Mouse (Mus musculus) heart, postnatal 25 days (tissue): ENCODE data around the gene Ube2n. TPM values are rescaled to one million over a fixed set of nuclear protein-coding genes. Genes with fewer than 3 reads are reported as not detected.

Source experiments
- DNase-seq: peaks from one replicate; pipeline ENCODE4 v3.0.0; 2022; ENCODE audit warnings: low spot score
- intact Hi-C: fragments of 180-260 bp; cut with DNase I; formaldehyde crosslinking; loops from one replicate; pipeline ENCODE4 v1.15.1; 2025
- total RNA-seq, 2 experiments: library from RNA; stranded (reverse); gene quantifications; 2 replicates each; pipeline ENCODE4 v1.2.3; 2021

Ube2n gene
- 100 to 1,000 TPM in 1 of 2 experiments, 10 to 100 TPM in 1; 90.3 to 106 TPM for total RNA-seq

- intact Hi-C loops = loop anchor here (1.0 kb wide), 1 partner anchor 12 kb away; no protein-coding TSS in a partner anchor
These were observed at the start of gene Ube2n for GRCm38 (mm10) chr10:95514656-95515292. TSS of gene Ube2n (plus strand) at chr10:95515145.

GRCm38 (mm10) chr10:95465485-95465896, 49.5 kb upstream of the Ube2n start:
- intact Hi-C loops = no loop called here
- DNase-seq = no peak

More at GRCm38 (mm10) chr10:95514656-95515292, at the start of gene Ube2n:
- DNase-seq = peak; percentile 98

GRCm38 (mm10) chr10:95468894-95469293, 46.1 kb upstream of the Ube2n start:
- DNase-seq = no peak
- intact Hi-C loops = no loop called here

- intact Hi-C loops = no loop called here
These were observed 43.8 kb upstream of the Ube2n start for GRCm38 (mm10) chr10:95471186-95471585.

GRCm38 (mm10) chr10:95471889-95472547, 42.9 kb upstream of the Ube2n start:
- intact Hi-C loops = no loop called here
- no peak for DNase-seq

More at GRCm38 (mm10) chr10:95471186-95471585, 43.8 kb upstream of the Ube2n start:
- no peak for DNase-seq

GRCm38 (mm10) chr10:95475923-95476322, 39.0 kb upstream of the Ube2n start:
- peak; percentile 40 for DNase-seq
- intact Hi-C loops = loop anchor here (1.0 to 5.0 kb wide), 4 partner anchors 58 to 484 kb away; no protein-coding TSS in a partner anchor

- intact Hi-C loops = loop anchor here (5.0 kb wide), 1 partner anchor 375 kb away; no protein-coding TSS in a partner anchor
- no peak for DNase-seq
These were observed 37.4 kb upstream of the Ube2n start for GRCm38 (mm10) chr10:95477516-95477915.

GRCm38 (mm10) chr10:95489653-95490052, 25.3 kb upstream of the Ube2n start:
- no peak for DNase-seq
- intact Hi-C loops = loop anchor here (5.0 kb wide), 1 partner anchor 408 kb away; no protein-coding TSS in a partner anchor

GRCm38 (mm10) chr10:95494268-95494667, 20.7 kb upstream of the Ube2n start:
- DNase-seq = no peak

GRCm38 (mm10) chr10:95501033-95501432, 13.9 kb upstream of the Ube2n start:
- intact Hi-C loops = no loop called here
- no peak for DNase-seq

More at GRCm38 (mm10) chr10:95494268-95494667, 20.7 kb upstream of the Ube2n start:
- intact Hi-C loops = no loop called here

- intact Hi-C loops = loop anchor here (1.0 kb wide), 1 partner anchor 13 kb away; no protein-coding TSS in a partner anchor
These were observed 13.4 kb upstream of the Ube2n start, which contains the start of gene Mrpl42 for GRCm38 (mm10) chr10:95501463-95502081. TSS of gene Mrpl42 (minus strand) at chr10:95501940.

GRCm38 (mm10) chr10:95503443-95504235, 11.3 kb upstream of the Ube2n start:
- no peak for DNase-seq
- intact Hi-C loops = no loop called here

More at GRCm38 (mm10) chr10:95501463-95502081, 13.4 kb upstream of the Ube2n start, which contains the start of gene Mrpl42:
- peak; percentile 67 for DNase-seq

- intact Hi-C loops = no loop called here
- no peak for DNase-seq
These were observed 10.6 kb upstream of the Ube2n start for GRCm38 (mm10) chr10:95504341-95504740.

- DNase-seq = no peak
- intact Hi-C loops = no loop called here
These were observed 6.8 kb upstream of the Ube2n start for GRCm38 (mm10) chr10:95508126-95508525.

GRCm38 (mm10) chr10:95508793-95509192, 6.2 kb upstream of the Ube2n start:
- intact Hi-C loops = no loop called here
- no peak for DNase-seq

- intact Hi-C loops = no loop called here
- no peak for DNase-seq
These were observed 5.7 kb upstream of the Ube2n start for GRCm38 (mm10) chr10:95509263-95509662.

GRCm38 (mm10) chr10:95512635-95513034, 2.3 kb upstream of the Ube2n start:
- no peak for DNase-seq
- intact Hi-C loops = no loop called here

GRCm38 (mm10) chr10:95513768-95514556, 983 bp upstream of the Ube2n start:
- no peak for DNase-seq
- intact Hi-C loops = loop anchor here (1.0 kb wide), 1 partner anchor 12 kb away; no protein-coding TSS in a partner anchor
